Mouse (Mus musculus): ENCODE results near the gene AC124502.3.

GRCm38 (mm10) chr19:5097521-5098362 is 59.1 kb downstream of the AC124502.3 start:
- TF ChIP-seq CTCF (IDR thresholded peaks at IDR 0.05; ENCODE audit: low read depth, low read length), result no peak
- TF ChIP-seq POLR2A (IDR thresholded peaks at IDR 0.05; ENCODE audit: extremely low read depth, insufficient read depth, low read length), result no peak

All from liver, adult 2 months (tissue).